Mouse (Mus musculus): ENCODE measurements around the gene Vmn1r126.
"Not testable (repeated sequence)": the region's sequence is repeated elsewhere in the genome, so short reads cannot be mapped to it uniquely, and the experiment has no call there.

Gene Vmn1r126

DNA sequence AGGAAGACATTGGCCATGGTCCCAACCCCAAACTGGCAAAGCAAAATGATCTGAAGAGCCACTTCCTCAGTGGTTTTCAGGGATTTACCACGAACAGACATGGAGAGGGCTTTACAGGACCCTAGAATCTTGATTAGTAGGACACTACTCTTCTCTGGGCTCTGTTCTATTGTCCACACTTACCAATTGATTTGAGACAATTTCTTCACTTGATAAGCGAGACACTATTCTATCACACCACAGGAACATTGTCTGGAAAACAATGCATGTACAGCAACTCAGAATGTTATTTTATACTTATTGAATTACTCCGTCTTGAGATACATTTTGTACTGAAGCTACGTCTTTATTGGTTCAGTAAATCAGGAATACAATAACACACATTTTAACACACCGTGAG, at the start of gene Vmn1r126:
Gene Vmn1r126 (minus strand): TSS at position 101 of the 400 bp plus-strand sequence.
- not testable (repeated sequence) for DNase-seq

DNA sequence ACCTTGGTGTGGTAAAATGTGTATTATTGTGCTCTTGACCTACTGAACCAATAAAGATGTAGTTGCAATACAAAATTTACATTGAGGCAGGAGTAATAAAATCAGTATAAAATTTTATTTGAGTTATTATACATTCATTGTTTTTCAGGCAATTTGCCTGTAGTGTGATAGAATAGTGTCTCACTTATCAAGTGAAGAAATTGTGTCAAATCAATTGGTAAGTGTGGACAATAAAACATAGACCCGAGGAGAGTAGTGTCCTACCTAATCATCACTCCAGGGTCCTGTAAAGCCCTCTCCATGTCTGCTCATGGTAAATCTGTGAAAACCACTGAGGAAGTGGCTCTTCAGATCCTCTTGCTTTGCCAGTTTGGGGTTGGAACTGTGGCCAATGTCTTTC, 47.8 kb upstream of the Vmn1r126 start, which contains the start of gene Vmn1r128:
Gene Vmn1r128 (plus strand): TSS at position 301 of the 400 bp plus-strand sequence.
- not testable (repeated sequence) for DNase-seq

GRCm38 (mm10) chr7:21319761-21320160, 18.5 kb upstream of the Vmn1r126 start, which contains the start of gene Vmn1r127:
Gene Vmn1r127 (minus strand): TSS chr7:21319861.
- DNase-seq = not testable (repeated sequence)

DNA sequence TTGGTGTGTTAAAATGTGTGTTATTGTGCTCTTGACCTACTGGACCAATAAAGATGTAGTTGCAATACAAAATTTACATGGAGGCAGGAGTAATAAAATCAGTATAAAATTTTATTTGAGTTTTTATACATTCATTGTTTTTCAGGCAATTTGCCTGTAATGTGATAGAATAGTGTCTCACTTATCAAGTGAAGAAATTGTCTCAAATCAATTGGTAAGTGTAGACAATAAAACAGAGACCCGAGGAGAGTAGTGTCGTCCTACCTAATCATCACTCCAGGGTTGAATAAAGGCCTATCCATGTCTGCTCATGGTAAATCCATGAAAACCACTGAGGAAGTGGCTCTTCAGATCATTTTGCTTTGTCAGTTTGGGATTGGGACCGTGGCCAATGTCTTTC, 29.4 kb downstream of the Vmn1r126 start, which contains the start of gene Vmn1r125:
Gene Vmn1r125 (plus strand): TSS at position 301 of the 400 bp plus-strand sequence.
- DNase-seq = not testable (repeated sequence)

- not testable (repeated sequence) for DNase-seq
These were observed 40.8 kb downstream of the Vmn1r126 start, which contains the start of gene Vmn1r124 for GRCm38 (mm10) chr7:21260517-21260916. Gene Vmn1r124 (minus strand): TSS chr7:21260617.
